Mouse (Mus musculus) bone marrow macrophage, adult 2 months (primary cell): ENCODE data around the gene Tssk6. TPM values are rescaled to one million over a fixed set of nuclear protein-coding genes. Genes with fewer than 3 reads are reported as not detected.

ENCODE experiments used
- H3K27ac ChIP-seq: 2 replicates; pipeline ENCODE4 v1.5.1; 2012; ENCODE audit warnings: low read depth, low read length; ENCODE audit not compliant: insufficient read depth
- H3K4me1 ChIP-seq: 2 replicates; pipeline ENCODE4 v1.6.1; 2012; ENCODE audit warnings: low read length; ENCODE audit not compliant: control insufficient read depth, insufficient read depth
- H3K4me3 ChIP-seq: 2 replicates; pipeline ENCODE4 v1.5.1; 2012; ENCODE audit warnings: mild to moderate bottlenecking, low read length, moderate library complexity; ENCODE audit not compliant: insufficient read depth
- CTCF ChIP-seq: IDR thresholded peaks from 2 replicates; pipeline ENCODE4 v1.5.1; 2012; ENCODE audit warnings: low read depth, mild to moderate bottlenecking, low read length, moderate library complexity
- POLR2A ChIP-seq: IDR thresholded peaks from 2 replicates; pipeline ENCODE4 v1.6.1; 2012; ENCODE audit warnings: mild to moderate bottlenecking, low read depth, low read length, borderline replicate concordance
- polyA plus RNA-seq: library from polyadenylated mRNA; stranded (reverse); fragments of >200 nt; gene quantifications from 2 replicates; pipeline ENCODE4 v1.2.4, GENCODE M21; 2012; ENCODE audit not compliant: missing spikeins, insufficient read depth, insufficient read length

The Tssk6 gene
- polyA plus RNA-seq, 1 experiment = not detected

- Histone ChIP-seq H3K4me1 (no peaks in the 10 kb centered on the region), H3K27ac (no peak overlapping the region), H3K4me3 (no peak overlapping the region)
- TF ChIP-seq CTCF (peak; percentile 71), POLR2A (no peak)
Measured at GRCm38 (mm10) chr8:69874155-69874554, 27.8 kb upstream of the Tssk6 start.

- H3K4me3 ChIP-seq = no peak overlapping the region
- H3K4me1 ChIP-seq = no peaks in the 10 kb centered on the region
- no peak overlapping the region for H3K27ac ChIP-seq
- TF ChIP-seq POLR2A (no peak), CTCF (no peak)
Measured at GRCm38 (mm10) chr8:69874654-69875053, 27.3 kb upstream of the Tssk6 start.

GRCm38 (mm10) chr8:69876097-69876496, 25.9 kb upstream of the Tssk6 start:
- Histone ChIP-seq H3K27ac (no peak overlapping the region), H3K4me3 (no peak overlapping the region), H3K4me1 (no peaks in the 10 kb centered on the region)
- no peak for TF ChIP-seq CTCF
- no peak for TF ChIP-seq POLR2A

- no peak overlapping the region for H3K4me3 ChIP-seq
- H3K4me1 ChIP-seq = no peaks in the 10 kb centered on the region
- no peak for TF ChIP-seq CTCF
- no peak for TF ChIP-seq POLR2A
- no peak overlapping the region for H3K27ac ChIP-seq
Measured at GRCm38 (mm10) chr8:69876967-69877366, 25.0 kb upstream of the Tssk6 start.

- H3K27ac ChIP-seq = no peak overlapping the region
- H3K4me3 ChIP-seq = no peak overlapping the region
- TF ChIP-seq POLR2A (no peak), CTCF (no peak)
- H3K4me1 ChIP-seq = no peaks in the 10 kb centered on the region
Measured at GRCm38 (mm10) chr8:69877396-69877795, 24.6 kb upstream of the Tssk6 start.

- Histone ChIP-seq H3K27ac (no peak overlapping the region), H3K4me1 (no peaks in the 10 kb centered on the region), H3K4me3 (no peak overlapping the region)
- no peak for TF ChIP-seq CTCF
- TF ChIP-seq POLR2A = no peak
Measured at GRCm38 (mm10) chr8:69877992-69878391, 24.0 kb upstream of the Tssk6 start.

- no peak overlapping the region for H3K4me3 ChIP-seq
- no peak for TF ChIP-seq CTCF
- TF ChIP-seq POLR2A = no peak
- H3K4me1 ChIP-seq = no peaks in the 10 kb centered on the region
- no peak overlapping the region for H3K27ac ChIP-seq
Measured at GRCm38 (mm10) chr8:69879678-69880077, 22.3 kb upstream of the Tssk6 start.

GRCm38 (mm10) chr8:69880841-69881240, 21.1 kb upstream of the Tssk6 start:
- Histone ChIP-seq H3K27ac (no peak overlapping the region), H3K4me1 (no peaks in the 10 kb centered on the region), H3K4me3 (no peak overlapping the region)
- TF ChIP-seq POLR2A (no peak), CTCF (no peak)

- no peak for TF ChIP-seq CTCF
- TF ChIP-seq POLR2A = no peak
- Histone ChIP-seq H3K27ac (no peak overlapping the region), H3K4me1 (no peaks in the 10 kb centered on the region), H3K4me3 (no peak overlapping the region)
Measured at GRCm38 (mm10) chr8:69881261-69881865, 20.6 kb upstream of the Tssk6 start.

GRCm38 (mm10) chr8:69882021-69882756, 19.8 kb upstream of the Tssk6 start:
- no peak for TF ChIP-seq POLR2A
- H3K4me3 ChIP-seq = peak overlapping the region; percentile 24; the same call in 1 of the 2 replicates

More at GRCm38 (mm10) chr8:69882021-69882756, 19.8 kb upstream of the Tssk6 start:
- Histone ChIP-seq H3K4me1 (no peaks in the 10 kb centered on the region), H3K27ac (no peak overlapping the region)
